Mouse (Mus musculus) Patski (cell line): ENCODE measurements at regions not wholly inside any gene's neighbourhood (a gene's known extent, or its start where the extent isn't known, plus 50 kb on each side); places are given as distances from the start of the nearest gene placed in this dataset.

Experiments
- ATAC-seq: fragments of 100-300 bp; one replicate; pipeline ENCODE4 v1.8.0; 2021
- CTCF ChIA-PET: fragments of 350-600 bp; sonication (Branson Sonifier 250); formaldehyde crosslinking; loops from one replicate; lab custom pipeline; 2022; ENCODE audit warnings: inconsistent platforms; lab: Charles Lee
- POLR2A ChIA-PET: fragments of 350-600 bp; sonication (Branson Sonifier 250); formaldehyde crosslinking; loops from one replicate; lab custom pipeline; 2022; ENCODE audit warnings: antibody characterized with exemption, inconsistent platforms; lab: Charles Lee
- DNase-seq: peaks from one replicate; pipeline ENCODE4 v3.0.0-alpha.2; 2011; ENCODE audit warnings: low read depth, low spot score
- H3K27me3 ChIP-seq: fragments of 371-371 bp; one replicate; pipeline ENCODE4 v1.5.1; 2021
- CTCF ChIP-seq: fragments of 100-300 bp; IDR thresholded peaks from one replicate; pipeline ENCODE4 v1.5.1; 2021
- in situ Hi-C: fragments of 300-500 bp; cut with MboI; formaldehyde crosslinking; loops from 3 replicates; pipeline ENCODE4 v1.11.1; 2018; ENCODE audit warnings: low pct_unique_long_range_greater_than_20kb, mixed read lengths

DNA sequence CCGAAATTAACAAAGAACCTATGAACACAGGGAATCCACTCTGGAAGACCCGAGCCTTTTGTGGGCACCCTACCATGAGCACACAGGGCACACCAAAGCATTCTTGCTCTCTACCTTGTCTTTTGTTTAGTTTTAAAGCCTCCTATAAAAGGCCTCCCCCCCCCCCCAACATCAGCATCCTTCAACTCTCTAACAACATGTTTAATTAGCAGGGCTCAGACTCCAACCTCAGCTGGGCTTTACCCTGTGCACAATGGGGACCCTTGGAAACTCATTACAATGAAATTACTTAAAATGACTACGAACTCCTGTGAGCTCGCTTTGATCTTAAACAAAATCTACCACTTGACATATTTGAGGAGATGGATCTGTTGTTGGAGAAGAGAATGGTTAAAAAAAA, 270.1 kb upstream of the Jarid2 start:
- ATAC-seq, result no peak
- TF ChIP-seq CTCF, result no peak
- CTCF ChIA-PET, result no interaction called here

DNA sequence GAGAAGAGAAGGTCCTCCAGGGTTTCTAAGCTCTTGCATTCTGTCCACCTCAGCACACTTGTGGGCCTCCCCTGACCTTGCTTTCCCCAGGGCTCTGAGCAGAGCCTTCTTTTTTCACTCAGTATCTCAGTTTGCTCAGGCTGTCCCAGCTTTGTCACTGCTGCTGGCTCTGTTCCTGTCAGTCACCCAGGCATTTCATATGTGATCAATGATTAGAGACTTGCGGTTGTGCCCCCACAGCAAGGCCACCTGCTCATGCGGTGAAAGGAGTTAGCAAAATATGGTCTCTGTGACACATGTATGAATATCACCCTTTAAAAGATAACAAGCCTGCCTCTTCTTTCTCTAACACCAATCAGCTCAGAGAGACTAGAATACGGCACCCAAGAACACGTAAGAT, 265.6 kb upstream of the Jarid2 start:
- ATAC-seq, result no peak
- in situ Hi-C loops, result no loop called here
- POLR2A ChIA-PET, result no interaction called here
- CTCF ChIA-PET, result no interaction called here
- no peak for DNase-seq
- H3K27me3 ChIP-seq, result no peaks in the 10 kb centered on the region
- TF ChIP-seq CTCF, result no peak

More for the DNA sequence above, 270.1 kb upstream of the Jarid2 start:
- in situ Hi-C loops, result no loop called here
- no peaks in the 10 kb centered on the region for H3K27me3 ChIP-seq
- DNase-seq, result no peak
- POLR2A ChIA-PET, result no interaction called here

DNA sequence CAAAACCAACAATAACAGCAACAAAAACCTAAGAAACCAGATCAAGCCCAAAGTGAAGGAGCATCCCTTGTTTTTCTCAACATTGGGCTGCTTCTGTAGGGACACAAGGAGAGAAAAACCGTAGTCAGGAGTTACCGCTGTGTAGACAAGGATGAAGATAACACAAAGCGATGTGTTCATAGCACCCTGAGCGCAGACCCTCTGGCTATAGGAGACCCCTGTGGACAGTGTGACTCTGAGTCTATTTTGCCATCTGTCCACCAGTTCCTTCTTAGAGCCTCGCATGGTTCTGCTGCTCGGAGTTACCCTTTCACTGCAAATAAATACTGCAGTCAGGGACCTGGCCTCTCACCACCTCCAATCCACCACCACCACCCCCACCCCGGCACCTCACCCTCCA, 263.7 kb upstream of the Jarid2 start:
- in situ Hi-C loops, result no loop called here
- TF ChIP-seq CTCF, result no peak
- H3K27me3 ChIP-seq, result no peaks in the 10 kb centered on the region
- CTCF ChIA-PET, result no interaction called here
- DNase-seq (no peak), ATAC-seq (no peak)
- POLR2A ChIA-PET, result no interaction called here

DNA sequence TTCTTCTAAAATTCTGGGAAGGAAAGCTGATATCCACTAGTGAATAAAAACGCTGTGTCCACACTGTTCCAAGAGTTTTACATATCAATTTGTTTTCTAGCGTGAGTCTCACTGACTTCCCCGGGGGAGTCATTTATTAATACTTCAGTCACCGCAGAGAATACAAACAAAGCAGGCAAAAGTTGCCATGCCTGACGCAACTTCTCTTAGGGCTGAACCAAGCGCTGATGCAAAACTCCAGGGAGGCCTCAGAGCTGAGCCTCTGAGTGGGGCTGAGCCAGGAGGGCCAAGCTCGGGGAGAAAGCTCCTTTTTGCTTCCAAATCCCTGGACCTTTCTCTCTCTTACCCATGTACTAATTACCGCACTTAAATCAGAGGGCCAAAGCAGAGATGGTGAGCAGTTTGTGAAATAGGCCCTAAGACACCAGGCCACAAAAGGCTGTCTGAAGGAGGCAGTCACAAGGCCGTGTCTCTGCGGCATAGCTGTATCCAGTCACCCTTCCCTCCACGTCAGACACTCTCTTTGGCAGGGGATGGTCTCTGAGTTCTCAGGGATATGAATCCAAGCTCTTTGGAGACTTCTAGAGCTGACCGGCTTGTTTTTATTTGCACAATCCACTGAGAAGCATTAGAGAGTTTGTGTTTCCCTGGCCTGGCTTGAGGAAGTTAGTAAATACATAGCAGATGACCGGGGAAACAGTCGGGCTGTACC, 260.2 kb upstream of the Jarid2 start:
- DNase-seq (no peak), ATAC-seq (no peak)
- peaks cover 9% of the 10 kb centered on the region for H3K27me3 ChIP-seq
- no peak for TF ChIP-seq CTCF
- POLR2A ChIA-PET, result interaction anchor here (0.9 kb wide), 1 partner anchor 16 kb away, joined by 3 read pairs; no protein-coding TSS in a partner anchor
- CTCF ChIA-PET, result no interaction called here
- in situ Hi-C loops, result no loop called here

DNA sequence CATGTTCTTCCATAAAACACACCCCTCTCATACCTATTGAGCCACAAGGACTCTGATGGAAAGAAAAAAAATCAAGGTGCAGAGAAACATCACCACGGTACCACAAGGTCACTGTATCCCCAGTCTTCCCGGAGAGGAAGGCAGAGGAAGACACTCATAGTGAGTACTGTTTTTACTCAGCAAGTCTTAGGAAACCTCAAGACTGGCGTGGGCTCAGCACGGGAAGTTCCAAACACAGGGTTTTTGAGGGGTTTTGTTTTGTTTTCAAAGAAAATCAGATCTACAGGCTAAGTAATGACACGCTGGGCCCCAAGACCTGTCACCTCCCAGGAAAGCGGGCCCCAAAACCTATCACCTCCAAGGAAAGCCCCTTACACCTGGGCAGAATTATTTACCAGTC, 259.6 kb upstream of the Jarid2 start:
- TF ChIP-seq CTCF, result no peak
- peaks cover 9% of the 10 kb centered on the region for H3K27me3 ChIP-seq
- DNase-seq (no peak), ATAC-seq (no peak)
- ChIA-PET CTCF (no interaction called here), POLR2A (no interaction called here)
- in situ Hi-C loops, result no loop called here

DNA sequence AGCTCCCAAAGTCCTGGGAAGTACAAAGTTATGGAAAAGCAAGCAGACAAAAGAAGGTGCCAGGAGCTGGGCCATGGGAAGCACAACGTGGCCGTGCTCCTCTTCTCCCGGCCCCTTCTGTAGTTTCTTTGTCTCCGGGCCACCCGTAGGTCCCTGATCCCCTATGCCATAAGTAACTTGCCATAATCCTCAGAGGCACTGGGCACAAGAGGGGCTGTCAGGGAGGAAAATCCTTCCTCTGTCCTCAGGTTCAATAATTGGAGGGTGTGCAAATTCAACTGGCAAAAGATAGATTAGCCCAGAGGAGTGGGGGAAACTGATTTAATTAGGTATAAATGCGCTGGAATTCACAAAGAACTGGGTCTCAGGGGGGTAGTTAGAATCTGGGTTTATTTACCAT, 256.1 kb upstream of the Jarid2 start:
- POLR2A ChIA-PET, result no interaction called here
- DNase-seq, result no peak
- in situ Hi-C loops, result no loop called here

DNA sequence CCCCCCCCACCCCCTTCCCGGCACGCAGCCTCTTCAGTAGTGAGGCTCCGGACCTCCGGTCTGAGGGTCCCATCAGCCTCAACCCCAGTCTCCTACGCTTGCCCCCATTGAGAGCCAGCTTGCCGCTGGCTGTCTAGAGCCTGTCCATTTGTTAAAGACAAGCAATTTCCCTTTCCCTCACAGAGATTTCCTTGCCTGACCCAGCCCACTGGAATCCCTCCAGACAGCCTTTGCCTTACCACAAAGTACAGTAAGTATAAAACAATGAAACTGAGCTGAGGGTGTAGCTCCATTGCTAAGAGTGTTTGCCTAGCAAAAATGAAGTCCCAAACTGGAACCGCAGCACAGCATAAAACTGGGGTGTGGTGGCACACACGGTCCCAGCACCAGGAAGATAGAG, 252.4 kb upstream of the Jarid2 start:
- POLR2A ChIA-PET, result no interaction called here
- H3K27me3 ChIP-seq, result peaks cover 9% of the 10 kb centered on the region
- TF ChIP-seq CTCF, result no peak
- CTCF ChIA-PET, result no interaction called here
- ATAC-seq (no peak), DNase-seq (no peak)
- in situ Hi-C loops, result no loop called here

More for the DNA sequence above, 256.1 kb upstream of the Jarid2 start:
- CTCF ChIA-PET, result no interaction called here
- no peak for ATAC-seq
- peaks cover 9% of the 10 kb centered on the region for H3K27me3 ChIP-seq
- TF ChIP-seq CTCF, result no peak

DNA sequence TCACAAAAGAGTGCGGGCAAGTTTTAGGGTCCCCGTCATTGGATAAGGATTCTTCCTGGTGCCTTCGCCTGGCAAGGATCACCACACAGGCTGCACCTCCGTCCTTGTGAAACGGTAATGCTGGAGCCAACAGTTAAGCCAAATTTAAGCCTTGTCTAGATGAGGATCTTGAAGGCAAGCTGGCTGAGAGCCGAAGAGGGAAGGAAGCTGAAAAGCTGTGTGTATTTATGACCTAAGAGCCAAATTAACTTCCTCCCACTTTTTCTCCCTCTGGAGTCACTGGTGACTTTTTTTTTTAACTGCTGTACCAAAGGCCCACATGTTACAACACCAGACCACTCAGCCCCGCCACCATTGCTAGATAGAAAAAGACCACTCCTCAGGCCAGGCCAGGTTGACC, 249.1 kb upstream of the Jarid2 start:
- in situ Hi-C loops, result no loop called here
- ATAC-seq, result no peak
- TF ChIP-seq CTCF, result no peak
- POLR2A ChIA-PET, result no interaction called here
- CTCF ChIA-PET, result no interaction called here
- peaks cover 3% of the 10 kb centered on the region for H3K27me3 ChIP-seq
- no peak for DNase-seq

DNA sequence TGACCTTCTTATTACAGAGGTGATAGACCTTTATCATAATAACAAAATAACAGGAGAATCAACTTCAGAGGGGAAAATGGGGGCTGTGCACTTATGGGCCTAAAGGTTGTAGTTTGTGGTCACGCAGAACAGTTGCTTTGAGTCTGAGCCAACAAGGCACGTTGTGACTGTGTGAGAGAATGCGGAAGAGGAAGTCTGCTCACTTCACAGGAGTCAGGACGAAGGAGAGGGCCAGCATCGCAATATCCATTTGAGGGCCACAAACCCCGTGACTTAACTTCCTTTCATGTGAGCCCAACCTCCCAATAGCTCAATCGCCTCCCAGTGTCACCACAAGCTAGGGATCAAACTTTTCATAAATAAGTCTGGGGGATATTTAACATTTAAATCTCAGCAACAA, 246.6 kb upstream of the Jarid2 start:
- DNase-seq (no peak), ATAC-seq (no peak)
- in situ Hi-C loops, result no loop called here
- no peak for TF ChIP-seq CTCF
- CTCF ChIA-PET, result no interaction called here
- peaks cover 3% of the 10 kb centered on the region for H3K27me3 ChIP-seq
- POLR2A ChIA-PET, result no interaction called here

DNA sequence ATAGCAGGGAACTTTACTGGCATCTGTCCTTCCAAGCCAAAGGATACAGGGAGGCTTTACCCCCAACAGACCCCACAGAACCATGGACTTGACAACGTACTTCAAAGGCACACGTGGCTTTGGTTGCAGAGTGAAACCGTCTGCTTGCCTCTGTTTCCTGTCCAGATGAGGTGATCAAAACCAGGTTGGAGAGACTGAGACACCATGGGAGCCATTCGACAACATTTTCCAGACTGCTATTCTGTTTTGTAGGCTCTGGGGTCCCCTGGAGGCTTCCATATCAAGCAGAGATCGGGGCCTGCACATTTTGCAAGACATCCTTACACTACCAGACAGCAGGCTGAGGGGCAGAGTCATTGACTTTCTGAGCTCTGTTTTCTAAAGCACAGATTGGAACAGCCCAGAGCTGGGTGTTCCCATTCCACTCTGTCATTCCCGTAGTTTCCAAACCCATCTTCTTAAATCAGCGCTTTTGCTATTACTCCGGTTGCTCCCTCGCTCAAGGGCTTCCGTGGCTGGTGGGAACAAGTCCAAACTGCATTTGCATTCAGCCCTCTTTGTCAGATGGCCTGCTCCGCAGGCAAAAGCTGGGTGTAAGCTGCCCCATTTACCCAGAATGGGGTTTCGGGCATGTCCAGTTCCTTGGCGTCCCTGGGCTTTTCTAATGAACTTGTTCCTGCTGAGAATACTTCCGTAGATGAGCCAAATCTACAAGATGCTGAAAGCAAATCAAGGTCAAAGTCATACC, 244.5 kb upstream of the Jarid2 start:
- no peak for TF ChIP-seq CTCF
- CTCF ChIA-PET, result interaction anchor here (0.7 kb wide), 1 partner anchor 13 kb away, joined by 3 read pairs; no protein-coding TSS in a partner anchor
- in situ Hi-C loops, result no loop called here
- no peak for DNase-seq
- POLR2A ChIA-PET, result interaction anchor here (0.8 kb wide), 1 partner anchor 16 kb away, joined by 3 read pairs; no protein-coding TSS in a partner anchor
- peaks cover 3% of the 10 kb centered on the region for H3K27me3 ChIP-seq
- ATAC-seq, result no peak

DNA sequence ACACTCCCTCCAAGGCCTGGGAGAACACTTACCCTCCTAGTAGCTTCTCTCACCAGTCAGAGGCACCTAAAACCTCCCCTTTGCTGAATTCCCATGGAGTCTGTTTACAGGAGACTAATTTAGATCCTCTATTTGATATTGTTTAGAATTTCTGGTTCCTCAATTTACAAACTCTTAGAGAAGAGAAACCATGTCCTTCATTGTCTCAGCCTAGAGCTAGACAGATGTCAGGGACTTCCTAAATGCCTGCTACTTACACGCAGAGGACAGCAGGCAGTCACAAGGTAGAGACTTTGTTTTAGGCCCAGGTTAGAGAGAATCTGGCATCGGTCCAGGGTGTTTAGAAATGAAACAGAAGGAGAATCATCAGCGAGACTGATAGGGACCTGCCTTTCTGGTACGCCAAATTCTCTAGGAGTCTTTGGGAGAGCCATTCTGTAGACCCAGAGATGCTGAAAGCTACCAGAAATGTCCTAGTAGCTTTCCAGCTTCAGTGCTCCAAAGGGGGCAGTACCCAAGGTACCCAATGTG, 238.3 kb upstream of the Jarid2 start:
- POLR2A ChIA-PET, result no interaction called here
- ATAC-seq (no peak), DNase-seq (no peak)
- H3K27me3 ChIP-seq, result no peaks in the 10 kb centered on the region
- TF ChIP-seq CTCF, result no peak
- CTCF ChIA-PET, result no interaction called here
- in situ Hi-C loops, result no loop called here
